Mouse (Mus musculus) right cerebral cortex, postnatal 4 days (tissue): ENCODE results near the gene BC030870.

Experiments
- DNase-seq: peaks from one replicate; pipeline ENCODE4 v3.0.0-alpha.2; 2022

Gene BC030870

DNA sequence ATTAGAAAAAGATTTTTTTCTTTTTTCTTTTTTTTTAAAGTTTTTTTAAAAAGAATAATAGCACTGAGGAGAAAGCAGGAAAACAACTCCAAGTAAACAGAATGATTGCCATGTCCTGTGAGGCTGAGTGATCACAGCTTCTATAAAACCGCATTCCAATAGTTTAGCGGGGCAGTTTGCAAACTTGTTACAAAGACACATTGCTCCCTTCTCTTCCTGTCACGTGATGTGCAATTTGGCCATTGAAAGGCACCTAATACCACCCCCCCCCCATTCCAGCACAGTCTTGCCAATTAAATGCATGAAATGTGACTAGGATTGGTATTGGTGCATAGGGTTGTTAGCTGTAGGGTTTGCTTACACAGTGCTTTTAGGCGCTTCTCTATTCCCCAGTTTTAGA, 58.4 kb downstream of the BC030870 start:
- no peak for DNase-seq

DNA sequence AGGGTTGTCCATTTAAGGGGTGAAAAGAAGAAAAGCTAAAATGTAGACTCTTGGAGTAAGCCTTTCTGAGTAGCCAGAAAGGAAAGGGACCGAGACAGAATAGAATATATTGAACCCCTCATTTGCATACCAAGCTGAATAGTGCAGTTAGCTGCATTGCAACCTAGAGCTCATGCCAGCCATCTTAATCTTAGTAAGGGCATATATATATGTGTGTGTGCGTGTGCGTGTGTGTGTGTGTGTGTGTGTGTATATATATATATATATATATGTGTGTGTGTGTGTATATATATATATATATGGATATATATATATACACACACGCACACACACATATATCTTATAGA, 60.9 kb downstream of the BC030870 start:
- DNase-seq: no peak

- no peak for DNase-seq
These were observed 61.5 kb downstream of the BC030870 start for GRCm38 (mm10) chr8:65067694-65068472.

DNA sequence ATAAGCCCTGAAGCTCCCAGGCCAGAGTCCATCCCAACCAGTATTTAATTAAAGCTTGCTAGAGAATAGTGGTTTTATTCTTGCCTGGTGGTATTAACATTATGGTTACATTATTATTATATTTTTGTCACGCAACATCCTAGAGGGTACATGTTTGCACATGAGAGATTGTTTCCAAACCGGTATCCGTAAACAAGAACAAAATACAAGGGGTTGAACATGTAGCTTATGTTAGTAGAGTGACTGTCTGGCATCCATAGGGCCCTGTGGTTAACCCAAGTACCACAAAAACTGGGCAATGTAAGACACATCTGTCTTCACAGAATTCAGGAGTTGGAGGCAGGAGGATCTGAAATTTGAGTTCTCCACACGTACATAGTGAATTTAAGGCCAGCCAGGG, 62.3 kb downstream of the BC030870 start:
- DNase-seq: no peak

DNA sequence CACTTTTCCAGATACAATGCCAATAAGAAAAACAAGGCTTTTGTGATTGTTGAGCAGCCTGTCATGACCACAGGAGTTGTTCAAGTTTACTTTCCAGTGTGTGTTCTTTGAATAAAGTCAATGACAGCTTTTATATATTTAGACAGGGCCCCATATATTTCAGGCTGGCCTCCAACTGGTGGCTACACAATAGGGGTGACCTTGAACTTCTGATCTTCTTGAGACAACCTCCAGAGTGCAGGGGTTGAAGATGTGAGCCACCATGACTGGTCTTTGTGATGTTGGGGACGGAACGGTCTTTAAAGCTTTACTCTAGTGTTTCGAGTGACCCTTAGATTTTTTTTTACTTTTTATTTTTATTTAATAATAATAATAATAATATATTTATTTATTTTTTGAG, 63.7 kb downstream of the BC030870 start:
- DNase-seq: no peak

GRCm38 (mm10) chr8:65064071-65064470, 65.3 kb downstream of the BC030870 start:
- DNase-seq: no peak

GRCm38 (mm10) chr8:65062195-65062594, 67.2 kb downstream of the BC030870 start:
- DNase-seq: no peak

DNA sequence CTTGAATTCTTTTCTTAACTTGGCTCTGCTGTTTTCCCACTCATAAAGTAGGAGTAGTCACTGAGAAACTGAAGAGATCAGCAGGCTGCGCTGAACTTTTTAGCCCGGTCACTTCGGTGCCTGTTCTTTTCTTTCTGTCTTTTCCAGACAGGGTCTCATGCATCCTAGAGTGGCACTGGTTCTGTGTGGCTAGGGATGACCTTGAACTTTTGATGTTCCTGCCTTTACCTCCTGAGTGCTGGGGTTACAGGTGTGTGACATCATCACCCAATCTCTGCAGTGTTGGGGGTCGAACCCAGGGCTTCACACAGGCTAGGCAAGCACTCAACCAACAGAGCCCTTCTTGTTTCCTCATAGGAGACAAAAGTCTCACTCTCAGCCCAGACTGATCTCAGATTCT, 72.6 kb downstream of the BC030870 start:
- no peak for DNase-seq

GRCm38 (mm10) chr8:65053968-65054367, 75.4 kb downstream of the BC030870 start:
- DNase-seq: no peak

DNA sequence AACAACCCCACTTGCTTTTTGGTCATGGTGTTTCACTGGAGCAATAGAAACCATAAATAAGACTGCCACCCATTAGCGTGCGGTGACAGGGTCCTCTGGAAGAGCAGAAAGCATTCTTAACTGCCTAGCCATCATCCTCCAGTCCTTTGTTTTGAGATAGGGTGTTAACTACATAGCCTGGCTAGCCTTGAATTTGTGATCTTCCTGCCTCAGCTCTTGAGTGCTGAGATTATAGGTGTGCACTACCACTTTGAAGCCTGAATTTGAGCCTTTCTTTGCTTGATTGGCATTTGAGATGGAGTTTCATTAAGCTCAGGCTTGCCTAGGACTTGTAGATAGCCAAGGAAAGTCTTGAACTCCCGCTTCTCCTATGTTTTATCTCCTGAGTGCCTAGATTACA, 75.8 kb downstream of the BC030870 start:
- no peak for DNase-seq

GRCm38 (mm10) chr8:65047801-65048200, 81.6 kb downstream of the BC030870 start:
- no peak for DNase-seq

DNA sequence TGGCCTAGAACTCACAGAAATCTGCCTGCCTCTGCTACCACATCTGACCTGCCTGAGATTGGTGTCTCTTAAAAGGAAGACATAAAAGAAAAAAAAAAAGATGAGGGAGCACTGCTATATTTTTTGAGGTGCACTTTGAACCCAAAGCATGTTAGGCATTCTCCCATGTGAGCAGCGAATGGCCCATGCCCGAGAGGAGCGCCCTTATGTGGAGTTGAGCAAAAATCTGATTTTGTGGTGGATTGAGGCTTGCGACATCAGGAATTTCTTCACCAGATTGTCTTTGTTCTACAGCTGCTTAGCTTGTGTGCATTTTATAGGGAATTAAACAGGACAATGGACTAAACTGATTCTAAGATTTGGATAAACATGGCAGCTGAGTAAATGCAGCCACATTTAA, 82.2 kb downstream of the BC030870 start:
- no peak for DNase-seq

GRCm38 (mm10) chr8:65046565-65046964, 82.8 kb downstream of the BC030870 start:
- no peak for DNase-seq

DNA sequence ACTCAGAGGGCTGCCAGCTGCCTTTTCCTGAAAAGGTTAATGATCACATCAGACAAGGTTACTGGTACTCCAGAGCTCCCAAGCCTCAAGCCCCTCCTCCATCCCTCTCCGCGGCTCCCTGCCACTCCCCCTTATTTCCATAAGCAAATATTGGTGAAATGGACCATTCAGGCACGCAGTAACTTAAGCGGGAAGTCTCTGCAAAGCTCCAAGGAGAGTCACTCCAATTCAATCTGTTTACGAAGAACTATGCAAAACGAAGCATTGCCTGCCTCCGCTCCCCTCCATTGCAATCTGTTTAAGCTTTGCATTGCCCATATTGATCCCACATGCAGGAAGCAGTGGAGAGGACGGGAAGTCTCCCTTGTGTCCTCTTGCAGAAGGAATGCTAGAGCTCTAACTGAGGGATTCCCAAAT, 92.2 kb downstream of the BC030870 start, which contains the start of gene Apela:
Gene Apela (minus strand): TSS at position 220 of the 417 bp plus-strand sequence.
- DNase-seq: no peak
